Comparison of ENCODE assay signal across 7 mouse cellular contexts in genomic region chr6:38355354-38355823, GRCm38 (mm10). TPM values are rescaled to one million over a fixed set of nuclear protein-coding genes. Genes with fewer than 3 reads are reported as not detected.
DNase-seq lines count a peak whose midpoint lies in the region; ATAC-seq and TF ChIP-seq lines count a peak whose summit lies in the region.

No protein-coding gene starts in this region.

- H3K4me1 ChIP-seq in forebrain, postnatal 0 days (ENCODE audit: insufficient read depth), result no peaks in the 10 kb centered on the region
- peaks cover 63% of the 10 kb centered on the region for H3K4me1 ChIP-seq in liver, embryonic 15.5 days (replicated peaks)

- no peak overlapping the region for H3K27ac ChIP-seq in forebrain, postnatal 0 days (ENCODE audit: low read depth, low read length)
- H3K27ac ChIP-seq in liver, embryonic 15.5 days (replicated peaks), result peak overlapping the region; percentile 100

- ATAC-seq in forebrain, postnatal 0 days, result no peak
- ATAC-seq in liver, embryonic 15.5 days (ENCODE audit: insufficient read depth), result no peak

- H3K4me3 ChIP-seq in forebrain, postnatal 0 days (ENCODE audit: low read depth, low read length), result 0 out of 2 replicates have a peak overlapping the region, but pooled peaks have one; percentile 49
- peak overlapping the region; percentile 85 for H3K4me3 ChIP-seq in liver, embryonic 15.5 days (replicated peaks)

- peak; percentile 65 for DNase-seq in A20 (ENCODE audit: low read depth, low spot score)
- DNase-seq in B cell, adult 2 months, result peak; percentile 32 to 33
- DNase-seq in forebrain, postnatal 0 days, result peak; percentile 11
- DNase-seq in cerebellum, adult 11 months, result no peak
- DNase-seq in spleen, postnatal 4 days (ENCODE audit: low spot score in 2 of 2), result no peak
- DNase-seq in right cerebral cortex, adult 18-20 months, result no peak

- H3K27me3 ChIP-seq in forebrain, postnatal 0 days (ENCODE audit: insufficient read depth, low read length), result peaks cover 53% of the 10 kb centered on the region
- no peaks in the 10 kb centered on the region for H3K27me3 ChIP-seq in liver, embryonic 15.5 days

- peak overlapping the region; percentile 54 for H3K4me2 ChIP-seq in forebrain, postnatal 0 days (ENCODE audit: low read depth)
- peak overlapping the region; percentile 76 for H3K4me2 ChIP-seq in liver, embryonic 15.5 days

- no peak overlapping the region for H3K9ac ChIP-seq in forebrain, postnatal 0 days
- peak overlapping the region; percentile 95 for H3K9ac ChIP-seq in liver, embryonic 15.5 days

- no peaks in the 10 kb centered on the region for H3K9me3 ChIP-seq in forebrain, postnatal 0 days (ENCODE audit: low read length)
- no peaks in the 10 kb centered on the region for H3K9me3 ChIP-seq in liver, embryonic 15.5 days (replicated peaks)

- no peak for TF ChIP-seq CTCF in forebrain, postnatal 0 days (IDR thresholded peaks at IDR 0.05; ENCODE audit: low read depth)

- 1% methylated on average over 8 of the region's 8 CpGs for WGBS in forebrain, postnatal 0 days
- WGBS in liver, embryonic 15.5 days (ENCODE audit: insufficient replicate concordance), result 11% methylated on average over 8 of the region's 8 CpGs

- no peaks in the 10 kb centered on the region for H3K36me3 ChIP-seq in forebrain, postnatal 0 days (ENCODE audit: insufficient read depth)
- H3K36me3 ChIP-seq in liver, embryonic 15.5 days (replicated peaks), result peaks cover 18% of the 10 kb centered on the region

RNA-seq across cellular contexts. Expression of gene Zc3hav1, which starts 1.0 kb away (rescaled TPM):
- 2.2 and 5.7 TPM in 2 replicates for total RNA-seq in forebrain, postnatal 0 days (2014; rRNA removed)
- polyA plus RNA-seq in forebrain, postnatal 0 days (2015; fragmentation: Nextera tagmentation; extraction: Ambion mirVana), result 1.6 and 2.0 TPM in 2 replicates
- 23.4 and 23.6 TPM in 2 replicates for polyA plus RNA-seq in liver, embryonic 15.5 days (2015; fragmentation: Nextera tagmentation; extraction: Ambion mirVana)

RNA-seq across cellular contexts. Expression of gene Ttc26, which starts 25.9 kb away (rescaled TPM):
- total RNA-seq in forebrain, postnatal 0 days (2014; rRNA removed), result 9.1 and 10.1 TPM in 2 replicates
- polyA plus RNA-seq in forebrain, postnatal 0 days (2015; fragmentation: Nextera tagmentation; extraction: Ambion mirVana), result 2.2 and 4.0 TPM in 2 replicates
- 0.23 and 0.30 TPM in 2 replicates for polyA plus RNA-seq in liver, embryonic 15.5 days (2015; fragmentation: Nextera tagmentation; extraction: Ambion mirVana)

RNA-seq across cellular contexts. Expression of gene Zc3hav1l, which starts 56.3 kb away (rescaled TPM):
- total RNA-seq in forebrain, postnatal 0 days (2014; rRNA removed), result 5.3 and 8.4 TPM in 2 replicates
- 2.4 and 2.9 TPM in 2 replicates for polyA plus RNA-seq in forebrain, postnatal 0 days (2015; fragmentation: Nextera tagmentation; extraction: Ambion mirVana)
- 1.4 and 1.5 TPM in 2 replicates for polyA plus RNA-seq in liver, embryonic 15.5 days (2015; fragmentation: Nextera tagmentation; extraction: Ambion mirVana)

Comparison
In these comparisons a context has a peak if more than half of its experiments do, and no peak if none do; other contexts are left out.
1. DNase-seq: peak in A20 (single experiment), B cell, adult 2 months (2 of 2) and forebrain, postnatal 0 days (single experiment); none in cerebellum, adult 11 months (single experiment), spleen, postnatal 4 days (0 of 2) and right cerebral cortex, adult 18-20 months (single experiment).